Comparison of ENCODE assay signal across 20 mouse cellular contexts in genomic region chr16:11668878-11669277, GRCm38 (mm10).
DNase-seq lines count a peak whose midpoint lies in the region; ATAC-seq lines count a peak whose summit lies in the region.
"Had no signal": no experiment of that assay in that cellular context is flagged by ENCODE, and none has a peak within 500 bp of the region (broad histone marks: within the 10 kb centered on the region; RNA-seq: fewer than 3 reads in every experiment).

No protein-coding gene starts in this region.

- WGBS in neural tube, embryonic 11.5 days = 37% methylated on average over 1 of the region's 1 CpGs
- WGBS in hindbrain, embryonic 13.5 days = 28% methylated on average over 1 of the region's 1 CpGs
- 11% methylated on average over 1 of the region's 1 CpGs for WGBS in midbrain, embryonic 14.5 days

- no peak overlapping the region for H3K9ac ChIP-seq in neural tube, embryonic 11.5 days (ENCODE audit: low read length)
- no peak overlapping the region for H3K9ac ChIP-seq in hindbrain, embryonic 13.5 days
- no peak overlapping the region for H3K9ac ChIP-seq in midbrain, embryonic 14.5 days (replicated peaks; ENCODE audit: low read length)
- H3K9ac ChIP-seq: embryonic facial prominence, embryonic 15.5 days; heart, embryonic 15.5 days had no signal

- no peak for DNase-seq in neural tube, embryonic 11.5 days (ENCODE audit: low spot score)
- no peak for DNase-seq in neural tube, embryonic 10.5 days (ENCODE audit: extremely low spot score, low spot score)
- peak; percentile 46 for DNase-seq in midbrain, embryonic 14.5 days
- DNase-seq in cerebellum, adult 11 months = no peak
- DNase-seq in thymus, postnatal 0 days (ENCODE audit: low spot score) = no peak
- no peak for DNase-seq in adrenal gland, postnatal 4 days (ENCODE audit: low spot score in 2 of 2)
- DNase-seq: adrenal gland, postnatal 25 days; cerebellum, adult 9-11 months; gastrocnemius, postnatal 10 days; heart, adult 2 months; kidney, adult 2 months; kidney, postnatal 36 days; lung, adult 2 months; lung, postnatal 36 days; thymus, postnatal 4 days had no signal

- no peak overlapping the region for H3K4me3 ChIP-seq in neural tube, embryonic 11.5 days (ENCODE audit: low read depth, low read length)
- H3K4me3 ChIP-seq in hindbrain, embryonic 13.5 days = no peak overlapping the region
- H3K4me3 ChIP-seq in midbrain, embryonic 14.5 days (replicated peaks; ENCODE audit: low read depth, low read length) = no peak overlapping the region
- H3K4me3 ChIP-seq: embryonic facial prominence, embryonic 15.5 days; heart, adult 2 months; heart, embryonic 15.5 days had no signal

- H3K36me3 ChIP-seq in neural tube, embryonic 11.5 days (ENCODE audit: control insufficient read depth, insufficient read depth, low read length) = no peaks in the 10 kb centered on the region
- H3K36me3 ChIP-seq in hindbrain, embryonic 13.5 days = no peaks in the 10 kb centered on the region
- H3K36me3 ChIP-seq in midbrain, embryonic 14.5 days (ENCODE audit: control insufficient read depth, insufficient read depth, low read length) = no peaks in the 10 kb centered on the region
- H3K36me3 ChIP-seq: embryonic facial prominence, embryonic 15.5 days; heart, embryonic 15.5 days had no signal

- H3K4me1 ChIP-seq in neural tube, embryonic 11.5 days (ENCODE audit: control insufficient read depth, insufficient read depth, low read length) = no peaks in the 10 kb centered on the region; the same call in 1 of the 2 replicates
- peaks cover 14% of the 10 kb centered on the region; the same call in 1 of the 2 replicates for H3K4me1 ChIP-seq in hindbrain, embryonic 13.5 days (replicated peaks)
- H3K4me1 ChIP-seq in midbrain, embryonic 14.5 days (ENCODE audit: control insufficient read depth, insufficient read depth, low read length) = 0 out of 2 replicates have a peak, but pooled peaks cover 3% of the 10 kb centered on the region

- H3K4me2 ChIP-seq in neural tube, embryonic 11.5 days (ENCODE audit: low read depth) = no peak overlapping the region
- H3K4me2 ChIP-seq in hindbrain, embryonic 13.5 days = no peak overlapping the region
- H3K4me2 ChIP-seq in midbrain, embryonic 14.5 days (ENCODE audit: low read length) = no peak overlapping the region
- H3K4me2 ChIP-seq: embryonic facial prominence, embryonic 15.5 days; heart, embryonic 15.5 days; liver, embryonic 11.5 days had no signal

- H3K27ac ChIP-seq in neural tube, embryonic 11.5 days (ENCODE audit: low read depth, low read length) = no peak overlapping the region
- peak overlapping the region; percentile 73 for H3K27ac ChIP-seq in hindbrain, embryonic 13.5 days
- peak overlapping the region; percentile 38; the same call in 1 of the 2 replicates for H3K27ac ChIP-seq in midbrain, embryonic 14.5 days (replicated peaks; ENCODE audit: low read depth, low read length)
- H3K27ac ChIP-seq: embryonic facial prominence, embryonic 15.5 days; heart, adult 2 months; heart, embryonic 15.5 days had no signal

- no peaks in the 10 kb centered on the region for H3K9me3 ChIP-seq in neural tube, embryonic 11.5 days (ENCODE audit: control insufficient read depth, low read length)
- H3K9me3 ChIP-seq in hindbrain, embryonic 13.5 days = no peaks in the 10 kb centered on the region
- no peaks in the 10 kb centered on the region for H3K9me3 ChIP-seq in midbrain, embryonic 14.5 days (ENCODE audit: control insufficient read depth, low read length)
- H3K9me3 ChIP-seq: embryonic facial prominence, embryonic 15.5 days; heart, embryonic 15.5 days had no signal

- peak; percentile 55; the same call in 1 of the 2 replicates for ATAC-seq in neural tube, embryonic 11.5 days (ENCODE audit: insufficient read depth, low FRiP score, low TSS enrichment)
- ATAC-seq in hindbrain, embryonic 13.5 days (ENCODE audit: low FRiP score) = 0 out of 2 replicates have a peak, but pooled peaks have one; percentile 44
- no peak for ATAC-seq in midbrain, embryonic 14.5 days (ENCODE audit: low FRiP score, low TSS enrichment)
- ATAC-seq: activated CD4-positive, CD25-positive, alpha-beta regulatory T cell, adult 4 months had no signal

- H3K27me3 ChIP-seq in neural tube, embryonic 11.5 days (ENCODE audit: control insufficient read depth, insufficient read depth, low read length) = no peaks in the 10 kb centered on the region
- no peaks in the 10 kb centered on the region for H3K27me3 ChIP-seq in hindbrain, embryonic 13.5 days
- H3K27me3 ChIP-seq in midbrain, embryonic 14.5 days (ENCODE audit: control insufficient read depth, insufficient read depth, low read length) = no peaks in the 10 kb centered on the region
- H3K27me3 ChIP-seq: embryonic facial prominence, embryonic 15.5 days; heart, embryonic 15.5 days had no signal
